Mouse (Mus musculus): ENCODE data around the gene Cd27. TPM values are rescaled to one million over a fixed set of nuclear protein-coding genes. Genes with fewer than 3 reads are reported as not detected.

Gene Cd27
- total RNA-seq, 2 experiments from 2014 or later, result 1.2 to 7.5 TPM

DNA sequence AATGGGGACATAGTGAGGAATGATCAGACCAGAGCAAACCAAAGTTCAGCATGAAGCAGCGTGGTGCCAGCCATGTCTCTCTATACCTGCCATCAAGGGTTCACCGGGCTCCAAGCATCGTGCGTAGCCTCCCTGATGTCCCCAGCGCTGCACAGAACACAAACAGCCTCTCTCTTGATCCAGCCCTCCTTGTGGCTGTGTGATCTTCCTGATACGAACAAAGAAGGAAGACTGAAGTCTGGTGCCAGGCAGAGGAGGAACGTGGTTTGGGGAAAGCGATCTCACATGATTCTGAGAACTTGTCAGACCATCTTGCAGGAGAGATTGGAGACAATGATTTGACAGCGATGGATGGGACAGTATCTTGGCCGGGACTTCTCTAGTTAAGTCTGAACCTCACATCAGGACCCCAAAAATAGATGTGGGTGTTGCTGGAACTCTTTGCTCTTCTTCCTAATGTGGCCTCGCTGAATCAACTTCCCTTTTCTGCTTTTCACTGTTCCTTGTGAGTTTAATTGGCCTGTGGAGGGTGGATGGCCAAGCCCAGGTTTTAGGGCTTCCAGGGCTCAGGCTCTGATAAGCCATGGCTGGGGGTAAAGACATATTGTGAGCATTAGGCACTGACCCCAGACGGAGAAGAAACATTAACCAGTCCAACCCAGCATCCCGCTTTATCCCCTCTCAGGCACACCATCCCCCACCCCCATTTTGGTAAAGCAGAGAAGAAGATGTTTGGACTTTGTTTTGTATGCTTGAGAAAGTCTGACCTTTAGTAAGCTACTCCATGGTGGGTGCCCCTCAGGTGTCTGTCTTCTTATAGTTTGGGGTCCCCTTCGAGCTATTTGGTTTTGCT lies 17.3 kb upstream of the Cd27 start:
- no peak for ATAC-seq (replicated peaks; ENCODE audit: low FRiP score, poor library complexity, severe bottlenecking)

- no peak for ATAC-seq (replicated peaks; ENCODE audit: low FRiP score, poor library complexity, severe bottlenecking)
Observed at GRCm38 (mm10) chr6:125252711-125253110, 15.9 kb upstream of the Cd27 start.

- no peak for ATAC-seq (replicated peaks; ENCODE audit: low FRiP score, poor library complexity, severe bottlenecking)
Observed at GRCm38 (mm10) chr6:125252285-125252684, 15.5 kb upstream of the Cd27 start.

GRCm38 (mm10) chr6:125244551-125244950 lies 7.7 kb upstream of the Cd27 start:
- ATAC-seq (replicated peaks; ENCODE audit: low FRiP score, poor library complexity, severe bottlenecking), result no peak

GRCm38 (mm10) chr6:125241566-125241965 lies 4.8 kb upstream of the Cd27 start:
- ATAC-seq (replicated peaks; ENCODE audit: low FRiP score, poor library complexity, severe bottlenecking), result no peak

GRCm38 (mm10) chr6:125240617-125241016 lies 3.8 kb upstream of the Cd27 start:
- no peak for ATAC-seq (replicated peaks; ENCODE audit: low FRiP score, poor library complexity, severe bottlenecking)

DNA sequence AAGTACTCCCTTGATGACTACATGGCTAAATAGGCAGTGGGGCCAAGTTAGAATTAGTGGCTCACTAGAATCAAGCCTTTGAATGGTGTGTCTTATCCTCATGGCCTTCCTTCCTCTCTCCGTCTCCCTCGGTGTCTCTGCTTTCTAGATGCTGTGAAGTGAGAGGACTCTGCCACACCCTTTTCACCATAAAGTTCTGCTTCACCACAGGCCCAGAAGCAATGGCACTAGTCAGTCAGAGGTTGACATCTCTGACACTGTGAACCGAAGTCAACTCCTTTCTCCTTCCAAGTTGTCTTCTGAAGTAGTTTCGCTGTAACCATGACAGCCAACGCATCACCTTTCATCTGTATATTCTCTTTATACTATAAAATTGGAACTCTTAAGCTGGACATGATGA lies 2.7 kb upstream of the Cd27 start:
- no peak for ATAC-seq (replicated peaks; ENCODE audit: low FRiP score, poor library complexity, severe bottlenecking)

GRCm38 (mm10) chr6:125238396-125238795 lies 1.6 kb upstream of the Cd27 start:
- ATAC-seq (replicated peaks; ENCODE audit: low FRiP score, poor library complexity, severe bottlenecking), result no peak

GRCm38 (mm10) chr6:125237421-125237820 lies 611 bp upstream of the Cd27 start:
- no peak for ATAC-seq (replicated peaks; ENCODE audit: low FRiP score, poor library complexity, severe bottlenecking)

- no peak for ATAC-seq (replicated peaks; ENCODE audit: low FRiP score, poor library complexity, severe bottlenecking)
Observed at GRCm38 (mm10) chr6:125236341-125236740, 469 bp downstream of the Cd27 start.

DNA sequence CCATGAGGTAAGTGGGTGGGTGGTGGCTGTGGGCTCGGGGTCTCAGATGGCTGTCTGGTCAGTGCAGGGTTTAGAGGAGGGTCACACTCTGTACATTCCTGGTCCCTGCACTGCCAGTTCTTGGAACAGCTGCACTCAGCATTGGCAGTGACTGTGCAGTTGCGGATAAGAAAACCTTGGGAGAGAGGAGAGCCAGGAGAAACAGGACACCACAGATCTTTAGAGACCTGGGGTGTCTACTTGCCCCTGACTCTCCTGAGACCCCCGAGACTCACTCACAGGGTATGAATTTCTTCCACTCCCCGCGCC lies 2.3 kb downstream of the Cd27 start:
- no peak for ATAC-seq (replicated peaks; ENCODE audit: low FRiP score, poor library complexity, severe bottlenecking)

DNA sequence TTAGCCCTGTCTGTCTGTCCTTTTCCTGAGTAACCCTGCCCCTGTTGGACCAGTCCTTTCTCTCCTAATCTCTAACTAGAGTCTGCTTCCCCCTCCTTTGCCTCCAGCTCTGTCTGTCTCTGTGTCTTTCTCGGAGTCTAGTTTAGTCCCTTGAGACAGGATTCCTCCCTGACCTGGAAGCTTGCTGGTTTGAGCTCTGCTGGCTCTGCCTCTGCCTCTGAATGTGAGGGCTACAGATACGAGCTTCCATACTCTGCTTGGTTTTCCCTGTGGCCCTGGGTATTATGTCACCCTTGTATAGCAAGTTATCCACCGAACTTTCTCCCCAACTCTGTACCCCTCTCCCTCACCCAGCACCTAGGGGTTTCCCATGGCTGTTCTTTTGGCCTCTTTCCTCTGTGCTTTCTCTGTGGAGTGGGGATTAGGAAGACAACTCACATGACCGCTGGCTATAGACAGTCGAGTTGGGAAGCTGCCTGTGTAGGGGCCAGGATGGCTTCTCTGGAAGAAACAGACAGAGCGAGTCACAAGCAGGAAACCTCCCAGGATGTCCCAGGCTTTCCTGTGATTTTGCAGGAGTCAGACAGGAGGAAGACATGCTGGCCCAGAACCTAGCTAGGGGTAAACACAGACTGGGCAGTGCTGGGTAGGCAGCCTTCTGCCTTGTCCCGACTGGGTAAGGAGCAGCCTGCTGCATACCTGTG lies 2.8 kb downstream of the Cd27 start:
- no peak for ATAC-seq (replicated peaks; ENCODE audit: low FRiP score, poor library complexity, severe bottlenecking)

GRCm38 (mm10) chr6:125232516-125232915 lies 4.3 kb downstream of the Cd27 start:
- no peak for ATAC-seq (replicated peaks; ENCODE audit: low FRiP score, poor library complexity, severe bottlenecking)

DNA sequence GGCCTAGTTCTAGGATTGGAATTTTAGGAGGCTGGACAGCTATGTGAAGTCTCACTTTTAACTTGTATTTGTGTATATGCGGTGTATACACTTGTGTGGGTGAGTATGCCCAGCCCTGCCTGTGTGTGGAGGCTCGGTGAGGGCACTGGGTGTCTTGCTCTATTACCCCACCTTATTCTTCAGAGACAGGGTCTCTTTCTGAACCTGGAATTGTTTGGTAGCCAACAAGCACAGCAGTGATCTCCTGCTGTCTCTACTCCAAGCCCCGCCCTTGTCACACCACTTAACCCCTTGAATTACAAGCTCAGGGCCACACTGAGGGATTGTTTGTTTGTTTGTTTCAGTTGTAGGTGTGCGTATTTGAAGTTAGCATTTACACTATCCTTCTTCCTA lies 4.8 kb downstream of the Cd27 start:
- ATAC-seq (replicated peaks; ENCODE audit: low FRiP score, poor library complexity, severe bottlenecking), result peak; percentile 43

- peak; percentile 67 for ATAC-seq (replicated peaks; ENCODE audit: low FRiP score, poor library complexity, severe bottlenecking)
Observed at GRCm38 (mm10) chr6:125231117-125232044, 5.4 kb downstream of the Cd27 start, which contains the start of gene Tapbpl. Gene Tapbpl (minus strand): TSS chr6:125231860.

DNA sequence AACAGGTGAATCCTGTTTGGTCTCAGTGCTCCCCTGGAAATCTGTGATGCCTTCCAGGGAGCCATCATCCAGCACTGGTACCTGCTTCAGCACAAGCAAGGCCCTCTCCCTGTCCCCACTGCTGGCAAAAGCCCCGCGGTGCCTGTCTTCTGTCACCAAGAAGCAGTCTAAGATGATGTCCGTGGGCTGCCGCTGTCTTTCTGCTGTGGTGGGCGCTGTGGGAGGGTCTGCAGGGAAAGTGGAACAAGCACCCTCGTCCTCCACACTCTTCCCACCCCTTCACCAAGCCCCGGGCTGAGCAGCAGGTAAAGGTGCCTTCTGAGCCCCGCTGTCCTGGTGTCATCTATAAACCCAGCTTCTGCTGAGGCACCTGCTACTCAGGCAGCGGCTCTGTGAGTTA lies 6.2 kb downstream of the Cd27 start:
- no peak for ATAC-seq (replicated peaks; ENCODE audit: low FRiP score, poor library complexity, severe bottlenecking)

DNA sequence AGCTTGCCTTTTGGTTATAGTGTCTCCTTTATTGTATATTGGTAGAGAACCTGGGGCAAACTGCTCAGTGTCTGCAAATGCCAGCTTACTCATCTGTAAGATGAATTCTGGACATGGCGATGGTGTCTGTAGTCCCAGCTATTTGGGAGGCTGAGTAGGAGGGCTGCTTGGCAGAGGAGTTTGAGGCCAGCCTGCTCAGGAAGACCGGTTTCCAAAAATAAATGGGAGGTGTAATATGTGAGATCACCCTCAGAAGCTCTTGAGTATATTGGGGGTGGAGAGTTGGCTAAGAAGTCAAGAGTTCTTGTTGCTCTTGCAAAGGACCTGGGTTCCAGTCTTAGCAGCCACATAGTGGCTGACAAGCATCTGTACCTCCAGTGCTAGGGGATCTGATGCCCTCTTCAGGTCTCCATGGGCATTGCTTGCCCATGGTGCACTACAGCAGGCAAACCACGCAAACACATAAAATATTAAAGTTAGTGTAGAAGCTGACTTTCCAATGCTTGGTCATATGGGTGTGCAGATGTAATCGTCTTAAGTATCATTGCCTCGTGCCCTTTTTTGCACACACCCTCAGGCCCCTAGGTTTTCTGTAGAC lies 11.2 kb downstream of the Cd27 start:
- ATAC-seq (replicated peaks; ENCODE audit: low FRiP score, poor library complexity, severe bottlenecking), result no peak

DNA sequence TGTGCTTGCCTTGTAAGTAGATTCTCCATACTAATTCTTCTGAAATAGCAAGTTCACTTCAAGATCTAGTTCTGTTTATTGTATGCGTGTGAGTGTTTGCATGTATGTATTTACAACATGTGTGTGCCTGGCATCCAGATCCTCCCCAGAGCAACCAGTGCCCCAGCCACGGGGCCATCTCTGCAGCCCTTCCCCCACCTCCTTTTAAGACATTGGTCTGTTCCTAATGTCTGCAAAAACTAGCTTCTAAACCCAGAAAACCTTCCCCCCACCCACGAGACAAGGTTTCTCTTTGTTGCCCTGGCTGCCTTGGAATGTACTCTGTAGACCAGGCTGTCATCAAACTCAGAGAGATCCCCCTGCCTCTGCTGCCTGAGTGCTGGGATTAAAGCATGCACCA lies 14.2 kb downstream of the Cd27 start:
- no peak for ATAC-seq (replicated peaks; ENCODE audit: low FRiP score, poor library complexity, severe bottlenecking)

DNA sequence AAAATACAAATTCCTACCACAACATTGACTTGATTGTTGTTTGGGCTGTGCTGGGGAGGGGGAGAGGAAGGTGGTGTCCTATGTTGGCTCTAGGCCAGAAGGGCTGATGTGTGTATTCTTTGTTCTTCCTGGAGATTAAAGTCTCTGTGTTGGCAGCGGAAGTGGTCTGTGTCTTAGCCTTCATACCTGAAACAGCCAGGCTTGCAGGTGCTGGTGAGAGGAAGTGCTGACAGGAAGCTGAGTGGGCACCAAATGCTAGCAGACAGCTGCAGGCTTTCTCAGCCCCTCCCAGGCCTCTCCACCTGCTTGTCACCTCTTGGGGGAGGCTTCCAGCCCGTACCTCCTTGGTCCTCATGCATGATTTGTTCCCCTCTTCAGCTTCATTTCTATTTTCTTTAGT lies 14.7 kb downstream of the Cd27 start:
- ATAC-seq (replicated peaks; ENCODE audit: low FRiP score, poor library complexity, severe bottlenecking), result no peak

DNA sequence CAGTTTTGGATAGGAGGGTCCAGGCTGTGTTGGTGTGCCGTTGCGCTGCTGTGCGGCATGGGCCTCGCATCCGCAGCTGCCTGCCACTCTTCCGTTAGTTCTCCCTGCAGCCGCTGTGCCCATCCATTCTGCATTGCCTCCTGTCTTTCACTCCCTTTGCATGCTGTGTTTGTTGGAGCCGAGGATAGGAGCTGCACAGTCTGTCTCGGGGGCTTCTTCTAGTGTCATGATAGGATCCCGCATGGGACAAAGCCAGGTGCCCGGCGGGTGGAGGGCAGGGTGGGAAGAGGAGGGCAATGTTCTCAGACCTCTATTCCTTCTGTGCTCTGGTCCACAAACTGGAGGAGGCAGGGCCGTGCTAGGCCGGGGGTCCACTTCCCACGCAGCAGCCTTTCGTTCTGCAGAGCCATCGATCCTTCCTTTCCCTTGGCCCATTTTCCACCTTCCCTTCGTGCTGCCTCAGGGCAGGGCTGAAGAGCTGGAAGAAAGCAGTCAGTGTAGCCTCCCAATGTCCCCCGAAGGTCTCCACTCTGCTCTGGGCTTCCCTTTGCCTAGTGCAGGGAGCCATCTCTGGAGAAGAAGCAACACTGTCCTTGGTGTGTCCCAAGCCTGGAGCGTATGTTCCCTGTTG lies 15.6 kb downstream of the Cd27 start:
- no peak for ATAC-seq (replicated peaks; ENCODE audit: low FRiP score, poor library complexity, severe bottlenecking)
